ENCODE assay signal across 30 mouse cellular contexts in genomic region chr5:53466422-53467333, GRCm38 (mm10). TPM values are rescaled to one million over a fixed set of nuclear protein-coding genes. Genes with fewer than 3 reads are reported as not detected.
DNase-seq lines count a peak whose midpoint lies in the region; ATAC-seq and TF ChIP-seq lines count a peak whose summit lies in the region.
"Had no signal": no experiment of that assay in that cellular context is flagged by ENCODE, and none has a peak within 500 bp of the region (broad histone marks: within the 10 kb centered on the region; RNA-seq: fewer than 3 reads in every experiment).

No protein-coding gene starts in this region.

- 69% methylated on average over 16 of the region's 16 CpGs for WGBS in kidney, postnatal 0 days

- no peak overlapping the region for H3K9ac ChIP-seq in kidney, postnatal 0 days (ENCODE audit: low read depth, low read length)
- no peak overlapping the region for H3K9ac ChIP-seq in ES-E14 (ENCODE audit: insufficient read depth, low read depth, low read length, poor library complexity, severe bottlenecking)
- H3K9ac ChIP-seq: embryonic facial prominence, embryonic 15.5 days; forebrain, embryonic 12.5 days; forebrain, postnatal 0 days; hindbrain, embryonic 12.5 days; limb, embryonic 15.5 days; liver, embryonic 14.5 days; midbrain, embryonic 13.5 days; neural tube, embryonic 13.5 days; stomach, embryonic 15.5 days had no signal

- no peak for TF ChIP-seq CTCF in kidney, postnatal 0 days (IDR thresholded peaks at IDR 0.05; ENCODE audit: low read depth)

- no peaks in the 10 kb centered on the region for H3K27me3 ChIP-seq in kidney, postnatal 0 days (ENCODE audit: insufficient read depth, low read length)
- no peaks in the 10 kb centered on the region for H3K27me3 ChIP-seq in megakaryocyte, embryonic 14.5 days (replicated peaks)
- H3K27me3 ChIP-seq: embryonic facial prominence, embryonic 15.5 days; forebrain, embryonic 12.5 days; stomach, embryonic 15.5 days had no signal

- ATAC-seq in kidney, postnatal 0 days (replicated peaks; ENCODE audit: low FRiP score, low read depth), result no peak
- no peak for ATAC-seq in megakaryocyte, adult 5-6 weeks (ENCODE audit: poor library complexity, severe bottlenecking)
- ATAC-seq in common myeloid progenitor, adult 5-6 weeks (replicated peaks; ENCODE audit: low read depth, poor library complexity, severe bottlenecking), result 0 out of 2 replicates have a peak, but pooled peaks have one; percentile 39
- ATAC-seq: forebrain, postnatal 0 days; intestine, embryonic 16.5 days; midbrain, embryonic 13.5 days had no signal

- no peak overlapping the region for H3K4me2 ChIP-seq in kidney, postnatal 0 days (ENCODE audit: low read length)
- H3K4me2 ChIP-seq: embryonic facial prominence, embryonic 15.5 days; forebrain, embryonic 12.5 days; hindbrain, embryonic 12.5 days; limb, embryonic 15.5 days; midbrain, embryonic 13.5 days; neural tube, embryonic 13.5 days; stomach, embryonic 15.5 days had no signal

- peak; percentile 34 for DNase-seq in kidney, postnatal 0 days (ENCODE audit: low spot score)
- no peak for DNase-seq in kidney, adult 11 months
- peak; percentile 74 for DNase-seq in ES-E14 (ENCODE audit: low read depth, low spot score)
- DNase-seq in spleen, adult 12 weeks (ENCODE audit: low spot score), result no peak
- DNase-seq in cerebellum, adult 11 months, result no peak
- DNase-seq: adrenal gland, postnatal 25 days; B cell, adult 2 months; cerebellum, adult 2 months; cerebellum, postnatal 14 days; forebrain, postnatal 0 days; gastrocnemius, postnatal 25 days; kidney, adult 9 months; kidney, postnatal 14 days; layer of hippocampus, adult 9-11 months; lung, postnatal 36 days; thymus, postnatal 14 days had no signal

- no peaks in the 10 kb centered on the region for H3K36me3 ChIP-seq in kidney, postnatal 0 days (ENCODE audit: insufficient read depth, low read length)
- no peaks in the 10 kb centered on the region for H3K36me3 ChIP-seq in megakaryocyte, embryonic 14.5 days (replicated peaks; ENCODE audit: low read length)
- no peaks in the 10 kb centered on the region for H3K36me3 ChIP-seq in ES-E14 (ENCODE audit: control insufficient read depth, insufficient read depth, low read length, poor library complexity, severe bottlenecking)
- H3K36me3 ChIP-seq: embryonic facial prominence, embryonic 10.5 days; embryonic facial prominence, embryonic 15.5 days; forebrain, embryonic 12.5 days; hindbrain, embryonic 12.5 days; limb, embryonic 10.5 days; limb, embryonic 15.5 days; midbrain, embryonic 13.5 days; neural tube, embryonic 13.5 days; stomach, embryonic 15.5 days had no signal

- no peaks in the 10 kb centered on the region for H3K9me3 ChIP-seq in kidney, postnatal 0 days (replicated peaks; ENCODE audit: low read length)
- no peaks in the 10 kb centered on the region for H3K9me3 ChIP-seq in megakaryocyte, embryonic 14.5 days
- H3K9me3 ChIP-seq in ES-E14 (ENCODE audit: control insufficient read depth, insufficient read depth, low read depth, low read length), result no peaks in the 10 kb centered on the region
- H3K9me3 ChIP-seq: embryonic facial prominence, embryonic 10.5 days; embryonic facial prominence, embryonic 15.5 days; forebrain, embryonic 12.5 days; hindbrain, embryonic 12.5 days; limb, embryonic 10.5 days; limb, embryonic 15.5 days; midbrain, embryonic 13.5 days; neural tube, embryonic 13.5 days; stomach, embryonic 15.5 days had no signal

- in situ Hi-C loops in ES-E14 (cut with MboI; ENCODE audit: low sequenced_read_pairs in 2 of 2, unreplicated experiment in 2 of 2), result no loop called here

- H3K4me1 ChIP-seq in kidney, postnatal 0 days (replicated peaks; ENCODE audit: insufficient read depth, low read length), result 0 out of 2 replicates have a peak, but pooled peaks cover 3% of the 10 kb centered on the region
- H3K4me1 ChIP-seq in megakaryocyte, embryonic 14.5 days, result peaks cover 70% of the 10 kb centered on the region
- peaks cover 14 to 40% of the 10 kb centered on the region in 2 experiments for H3K4me1 ChIP-seq in ES-E14 (ENCODE audit: control insufficient read depth in 2 of 2, insufficient read depth in 2 of 2, low read length in 2 of 2, poor library complexity in 1 of 2)

- no peak overlapping the region for H3K4me3 ChIP-seq in kidney, postnatal 0 days (replicated peaks; ENCODE audit: low read depth, low read length)
- H3K4me3 ChIP-seq in megakaryocyte, embryonic 14.5 days (replicated peaks), result peak overlapping the region; percentile 23
- H3K4me3 ChIP-seq in ES-E14 (ENCODE audit: insufficient read depth in 1 of 2, low read depth in 1 of 2, low read length in 2 of 2, poor library complexity in 1 of 2, severe bottlenecking in 1 of 2), result peak overlapping the region in 1 of 2 experiments; percentile 15; a peak in 1 of 4 replicates
- H3K4me3 ChIP-seq: embryonic facial prominence, embryonic 10.5 days; embryonic facial prominence, embryonic 15.5 days; forebrain, embryonic 12.5 days; hindbrain, embryonic 12.5 days; limb, embryonic 10.5 days; limb, embryonic 15.5 days; midbrain, embryonic 13.5 days; neural tube, embryonic 13.5 days; stomach, embryonic 15.5 days had no signal

- H3K27ac ChIP-seq in kidney, postnatal 0 days, result no peak overlapping the region
- peak overlapping the region; percentile 95 for H3K27ac ChIP-seq in ES-E14 (ENCODE audit: insufficient read depth, low read depth, low read length, poor library complexity, severe bottlenecking)
- H3K27ac ChIP-seq: embryonic facial prominence, embryonic 10.5 days; embryonic facial prominence, embryonic 15.5 days; forebrain, embryonic 12.5 days; hindbrain, embryonic 12.5 days; limb, embryonic 10.5 days; limb, embryonic 15.5 days; liver, embryonic 14.5 days; midbrain, embryonic 13.5 days; neural tube, embryonic 13.5 days; stomach, embryonic 15.5 days had no signal

TF ChIP-seq in ES-E14, 5 proteins besides CTCF, POLR2A, EP300 and RAD21:
- TF ChIP-seq MAFK (IDR thresholded peaks at IDR 0.05; ENCODE audit: insufficient read depth, low read depth, low read length), result no peak
- peak; percentile 83 for TF ChIP-seq CHD2 (IDR thresholded peaks at IDR 0.05; ENCODE audit: low read depth, low read length)
- TF ChIP-seq ZNF384 (IDR thresholded peaks at IDR 0.05; ENCODE audit: low read depth, low read length), result peak; percentile 95

RNA-seq across cellular contexts. Expression of gene Rbpj, which starts 0.7 kb away (rescaled TPM):
- polyA plus RNA-seq in kidney, postnatal 0 days (2015; fragmentation: Nextera tagmentation; extraction: Ambion mirVana), result 25.9 and 28.2 TPM in 2 replicates
- polyA plus RNA-seq in megakaryocyte, embryonic 14.5 days (2012; ENCODE audit: insufficient read depth, low replicate concordance), result 6.1 and 13.6 TPM in 2 replicates
- 92.4 and 93.2 TPM in 2 replicates for total RNA-seq in megakaryocyte, adult 5-6 weeks (2015)
- 50.8 and 64.1 TPM in 2 replicates for total RNA-seq in megakaryocyte, adult 5-6 weeks (2017)
- total RNA-seq in ES-E14 (2012; rRNA removed), result 159 and 188 TPM in 2 replicates
- 41.7 and 51.3 TPM in 2 replicates for total RNA-seq in common myeloid progenitor, adult 5-6 weeks (2017)

Comparison
In these comparisons a context has a peak if more than half of its experiments do, and no peak if none do; other contexts are left out.
1. DNase-seq: peak in kidney, postnatal 0 days (single experiment) and ES-E14 (single experiment); none in kidney, adult 11 months (single experiment), spleen, adult 12 weeks (single experiment) and cerebellum, adult 11 months (single experiment).